In genomic region chr10:100598339-100598738, GRCm38 (mm10) we compare ENCODE assay signal across 25 mouse cellular contexts. TPM values are rescaled to one million over a fixed set of nuclear protein-coding genes. Genes with fewer than 3 reads are reported as not detected.
"Had no signal": no experiment of that assay in that cellular context is flagged by ENCODE, and none has a peak within 500 bp of the region (broad histone marks: within the 10 kb centered on the region; RNA-seq: fewer than 3 reads in every experiment).

No protein-coding gene starts in this region.

- H3K4me2 ChIP-seq: lung, embryonic 14.5 days; midbrain, embryonic 12.5 days; neural tube, embryonic 13.5 days; neural tube, embryonic 15.5 days had no signal

- H3K9ac ChIP-seq: lung, embryonic 14.5 days; midbrain, embryonic 12.5 days; neural tube, embryonic 13.5 days; neural tube, embryonic 15.5 days had no signal

- H3K4me1 ChIP-seq: midbrain, embryonic 10.5 days; midbrain, embryonic 12.5 days; neural tube, embryonic 13.5 days; neural tube, embryonic 15.5 days had no signal

- H3K27me3 ChIP-seq: midbrain, embryonic 12.5 days; neural tube, embryonic 13.5 days; neural tube, embryonic 15.5 days had no signal

- H3K27ac ChIP-seq: midbrain, embryonic 10.5 days; midbrain, embryonic 12.5 days; neural tube, embryonic 13.5 days; neural tube, embryonic 15.5 days had no signal

- H3K9me3 ChIP-seq: midbrain, embryonic 10.5 days; midbrain, embryonic 12.5 days; neural tube, embryonic 13.5 days; neural tube, embryonic 15.5 days had no signal

- H3K4me3 ChIP-seq: midbrain, embryonic 10.5 days; midbrain, embryonic 12.5 days; myocyte; neural tube, embryonic 13.5 days; neural tube, embryonic 15.5 days had no signal

- ATAC-seq: midbrain, embryonic 16.5 days had no signal

- H3K36me3 ChIP-seq: midbrain, embryonic 10.5 days; midbrain, embryonic 12.5 days; neural tube, embryonic 13.5 days; neural tube, embryonic 15.5 days had no signal

- DNase-seq: lung, adult 18-20 months; lung, embryonic 14.5 days; lung, postnatal 10 days; lung, postnatal 4 days; midbrain, embryonic 14.5 days; retina, postnatal 1 day; right cerebral cortex, adult 18-20 months; right cerebral cortex, postnatal 25 days; right cerebral cortex, postnatal 4 days; spleen, adult 18-20 months; thymus, adult 18-20 months; thymus, postnatal 14 days; thymus, postnatal 36 days had no signal

RNA-seq across cellular contexts. Expression of gene 1700017N19Rik, which starts 8.1 kb away (rescaled TPM):
- polyA plus RNA-seq: lung, embryonic 14.5 days; lung, embryonic 16.5 days; midbrain, embryonic 10.5 days; midbrain, embryonic 12.5 days; myocyte; neural tube, embryonic 11.5 days; small intestine, adult 2 months; stomach, embryonic 14.5 days; stomach, embryonic 16.5 days; thymus, postnatal 0 days had no signal
